Mouse (Mus musculus): ENCODE data around the gene Lemd2.

DNA sequence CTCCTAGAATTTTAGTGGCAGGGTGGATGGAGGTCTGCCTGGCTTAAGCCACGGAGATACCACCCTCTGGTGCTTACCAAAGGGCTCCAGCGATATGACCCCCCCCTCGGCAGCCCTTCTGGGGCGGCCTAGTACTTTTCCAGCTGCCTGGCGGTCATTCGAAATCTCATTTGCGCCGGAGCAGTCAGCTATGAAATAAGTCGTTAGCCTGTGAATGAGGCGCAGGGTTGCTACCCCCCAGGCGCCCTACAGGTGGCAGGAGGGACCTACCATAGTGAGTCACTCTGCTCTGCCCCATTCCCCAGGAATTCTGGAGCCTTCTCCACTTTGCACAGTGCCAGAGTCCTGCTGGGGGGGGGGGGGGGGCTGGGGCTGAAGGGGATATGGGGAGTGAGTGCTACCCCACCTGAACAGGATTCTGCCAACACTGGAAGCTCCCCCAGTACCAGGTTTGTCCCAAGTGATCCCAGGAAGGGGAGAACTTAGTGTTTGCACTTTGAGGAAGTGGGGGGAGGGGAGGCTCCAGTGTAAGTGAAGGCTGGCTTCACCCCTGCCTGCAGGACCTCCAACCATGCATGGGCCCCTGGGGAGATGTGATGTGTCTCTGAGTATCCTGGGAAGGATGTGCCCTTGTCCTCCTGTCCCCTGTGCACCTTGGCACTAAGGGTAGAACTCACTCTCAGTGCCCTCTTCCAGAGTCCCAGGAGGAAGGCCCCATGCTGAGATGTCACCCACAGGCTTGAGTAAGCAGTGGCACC is 8.7 kb upstream of the Lemd2 start:
- TF ChIP-seq POLR2A (IDR thresholded peaks at IDR 0.05; ENCODE audit: extremely low read depth, insufficient read depth, low read length) = no peak
- TF ChIP-seq CTCF (IDR thresholded peaks at IDR 0.05; ENCODE audit: extremely low read depth, insufficient read depth, low read length) = peak; percentile 41

Data from cortical plate, adult 2 months (tissue).